Mouse (Mus musculus): ENCODE data around the gene Pigu. TPM values are rescaled to one million over a fixed set of nuclear protein-coding genes. Genes with fewer than 3 reads are reported as not detected.

Pigu gene
- polyA plus RNA-seq (2015; fragmentation: Nextera tagmentation; extraction: Ambion mirVana), result 36.8 and 37.1 TPM in 2 replicates

GRCm38 (mm10) chr2:155356971-155357591, at the start of gene Pigu:
Gene Pigu (minus strand): TSS chr2:155357430.

GRCm38 (mm10) chr2:155380261-155381059, 23.2 kb upstream of the Pigu start, which contains the start of gene Trp53inp2:
Gene Trp53inp2 (plus strand): TSS chr2:155381059.

GRCm38 (mm10) chr2:155276195-155276594, 81.0 kb downstream of the Pigu start, which contains the start of gene Map1lc3a:
Gene Map1lc3a (plus strand): TSS chr2:155276297.

GRCm38 (mm10) chr2:155236362-155236992, 120.8 kb downstream of the Pigu start, which contains the start of gene Dynlrb1:
Gene Dynlrb1 (plus strand): TSS chr2:155236533.

MicroRNA genes within 50 kb of the gene (microRNA counts, 519-probe panel; counts per million panel counts)
- 296 counts per million, percentile 58 among the panel's probes with 10 or more counts for microRNA mmu-miR-695

Small RNA genes lying within 50 kb of the gene (microRNA-seq; reads per million reads assigned to microRNA genes)
- gene Mir695, result 0 reads per million in 2 experiments

Other genes starting within 250 kb of the Pigu start
- gene Itch, start 223.9 kb downstream of the Pigu start, polyA plus RNA-seq (2015; fragmentation: Nextera tagmentation; extraction: Ambion mirVana), result 19.6 and 20.3 TPM in 2 replicates
- gene Dynlrb1, start 120.9 kb downstream of the Pigu start, polyA plus RNA-seq (2015; fragmentation: Nextera tagmentation; extraction: Ambion mirVana), result 261 and 298 TPM in 2 replicates
- 424 and 513 TPM in 2 replicates for gene Map1lc3a, start 81.1 kb downstream of the Pigu start, polyA plus RNA-seq (2015; fragmentation: Nextera tagmentation; extraction: Ambion mirVana)
- 92.6 and 108 TPM in 2 replicates for gene Trp53inp2, start 23.6 kb upstream of the Pigu start, polyA plus RNA-seq (2015; fragmentation: Nextera tagmentation; extraction: Ambion mirVana)
- 10.4 and 11.1 TPM in 2 replicates for gene Ncoa6, start 116.5 kb upstream of the Pigu start, polyA plus RNA-seq (2015; fragmentation: Nextera tagmentation; extraction: Ambion mirVana)
- gene Acss2, start 160.5 kb upstream of the Pigu start, polyA plus RNA-seq (2015; fragmentation: Nextera tagmentation; extraction: Ambion mirVana), result 31.1 and 40.7 TPM in 2 replicates
- gene Ggt7, start 160.8 kb upstream of the Pigu start, polyA plus RNA-seq (2015; fragmentation: Nextera tagmentation; extraction: Ambion mirVana), result 2.3 and 2.8 TPM in 2 replicates
- 12.0 and 14.2 TPM in 2 replicates for gene Gss, start 235.4 kb upstream of the Pigu start, polyA plus RNA-seq (2015; fragmentation: Nextera tagmentation; extraction: Ambion mirVana)

Data from skeletal muscle tissue, postnatal 0 days (tissue).